Mouse (Mus musculus): ENCODE data around the gene Olfr1396. TPM values are rescaled to one million over a fixed set of nuclear protein-coding genes. Genes with fewer than 3 reads are reported as not detected.
"Not testable (repeated sequence)": the region's sequence is repeated elsewhere in the genome, so short reads cannot be mapped to it uniquely, and the experiment has no call there.

The Olfr1396 gene
- total RNA-seq, 2 experiments from 2014 or later = not detected

GRCm38 (mm10) chr11:49063713-49064469 lies 50.8 kb downstream of the Olfr1396 start, which contains the start of gene Tgtp2:
Tgtp2 (minus strand) TSS chr11:49064206.
- intact Hi-C loops (cut with DNase I); DNase-seq (ENCODE audit: low spot score in 2 of 2): not testable (repeated sequence)

- intact Hi-C loops (cut with DNase I); DNase-seq (ENCODE audit: low spot score in 2 of 2): not testable (repeated sequence)
Measured at GRCm38 (mm10) chr11:49061865-49062264, 52.8 kb downstream of the Olfr1396 start.

- DNase-seq (ENCODE audit: low spot score in 2 of 2); intact Hi-C loops (cut with DNase I): not testable (repeated sequence)
Measured at GRCm38 (mm10) chr11:49060061-49060460, 54.6 kb downstream of the Olfr1396 start.

Other genes starting within 250 kb of the Olfr1396 start
- gene Irgm1, start 243.2 kb downstream of the Olfr1396 start, total RNA-seq (2021) = 1 to 10 TPM; 3.7 TPM
- gene Gm5431, start 212.7 kb downstream of the Olfr1396 start, total RNA-seq (2021) = under 1 TPM in 1 of 2 experiments, not detected in 1; 0.29 TPM
- gene Psme2b, start 168.7 kb downstream of the Olfr1396 start, total RNA-seq (2021) = under 1 TPM in 1 of 2 experiments, not detected in 1; 0.70 TPM
- gene Olfr56, start 136.0 kb downstream of the Olfr1396 start, total RNA-seq (2021) = not detected
- 1 to 10 TPM in 1 of 2 experiments, under 1 TPM in 1; 0.94 to 1.1 TPM for gene 9930111J21Rik1, start 135.5 kb downstream of the Olfr1396 start, total RNA-seq (2021)
- gene Gm12185, start 122.6 kb downstream of the Olfr1396 start, total RNA-seq (2021) = under 1 TPM in 1 of 2 experiments, not detected in 1; 0.06 TPM
- not detected for gene Tgtp1, start 120.7 kb downstream of the Olfr1396 start, total RNA-seq (2021)
- gene 9930111J21Rik2, start 63.6 kb downstream of the Olfr1396 start, total RNA-seq (2021) = 1 to 10 TPM; 1.6 TPM
- under 1 TPM in 1 of 2 experiments, not detected in 1; 0.17 TPM for gene Tgtp2, start 50.7 kb downstream of the Olfr1396 start, total RNA-seq (2021)
- gene Ifi47, start 38.3 kb downstream of the Olfr1396 start, total RNA-seq (2021) = under 1 TPM; 0.57 to 0.62 TPM
- not detected for gene Olfr1395, start 27.4 kb upstream of the Olfr1396 start, total RNA-seq (2021)
- not detected for gene Olfr1394, start 39.5 kb upstream of the Olfr1396 start, total RNA-seq (2021)
- gene Btnl9, start 72.3 kb upstream of the Olfr1396 start, total RNA-seq (2021) = under 1 TPM; 0.17 to 0.22 TPM
- gene Zfp62, start 88.4 kb upstream of the Olfr1396 start, total RNA-seq (2021) = 10 to 100 TPM; 36.9 to 39.5 TPM
- gene Mgat1, start 129.3 kb upstream of the Olfr1396 start, total RNA-seq (2021) = 10 to 100 TPM; 57.8 to 72.4 TPM
- gene Olfr1393, start 163.4 kb upstream of the Olfr1396 start, total RNA-seq (2021) = under 1 TPM in 1 of 2 experiments, not detected in 1; 0.13 TPM
- gene Olfr1392, start 170.4 kb upstream of the Olfr1396 start, total RNA-seq (2021) = under 1 TPM in 1 of 2 experiments, not detected in 1; 0.19 TPM
- not detected for gene Olfr10, start 189.9 kb upstream of the Olfr1396 start, total RNA-seq (2021)
- not detected for gene Olfr1391, start 207.9 kb upstream of the Olfr1396 start, total RNA-seq (2021)
- gene Olfr1390, start 220.3 kb upstream of the Olfr1396 start, total RNA-seq (2021) = not detected